ENCODE assay signal across 8 mouse cellular contexts in genomic region chr14:105815827-105816226, GRCm38 (mm10).
DNase-seq lines count a peak whose midpoint lies in the region; ATAC-seq and TF ChIP-seq lines count a peak whose summit lies in the region.

No protein-coding gene starts in this region.

- H3K9me3 ChIP-seq in hindbrain, embryonic 13.5 days, result no peaks in the 10 kb centered on the region
- no peaks in the 10 kb centered on the region for H3K9me3 ChIP-seq in limb, embryonic 15.5 days
- H3K9me3 ChIP-seq in neural tube, embryonic 15.5 days (replicated peaks), result no peaks in the 10 kb centered on the region

- H3K27ac ChIP-seq in bone marrow macrophage, adult 2 months (ENCODE audit: insufficient read depth, low read depth, low read length), result no peak overlapping the region
- no peak overlapping the region for H3K27ac ChIP-seq in hindbrain, embryonic 13.5 days
- H3K27ac ChIP-seq in limb, embryonic 15.5 days, result no peak overlapping the region
- no peak overlapping the region for H3K27ac ChIP-seq in neural tube, embryonic 15.5 days (replicated peaks)

- no peak overlapping the region for H3K9ac ChIP-seq in hindbrain, embryonic 13.5 days
- H3K9ac ChIP-seq in limb, embryonic 15.5 days, result no peak overlapping the region
- peak overlapping the region; percentile 34; the same call in 1 of the 2 replicates for H3K9ac ChIP-seq in neural tube, embryonic 15.5 days (replicated peaks)

- peak overlapping the region; percentile 51 for H3K4me2 ChIP-seq in hindbrain, embryonic 13.5 days
- H3K4me2 ChIP-seq in limb, embryonic 15.5 days, result peak overlapping the region; percentile 44
- H3K4me2 ChIP-seq in neural tube, embryonic 15.5 days, result peak overlapping the region; percentile 59

- ATAC-seq in hindbrain, embryonic 13.5 days (ENCODE audit: low FRiP score), result no peak
- ATAC-seq in limb, embryonic 15.5 days (ENCODE audit: insufficient number of reproducible peaks, low FRiP score, low TSS enrichment, low read depth), result no peak
- no peak for ATAC-seq in neural tube, embryonic 15.5 days (ENCODE audit: low FRiP score)

- peaks cover 13% of the 10 kb centered on the region for H3K4me1 ChIP-seq in bone marrow macrophage, adult 2 months (ENCODE audit: control insufficient read depth, insufficient read depth, low read length)
- peaks cover 8% of the 10 kb centered on the region; the same call in 1 of the 2 replicates for H3K4me1 ChIP-seq in hindbrain, embryonic 13.5 days (replicated peaks)
- peaks cover 9% of the 10 kb centered on the region for H3K4me1 ChIP-seq in limb, embryonic 15.5 days
- peaks cover 9% of the 10 kb centered on the region; the same call in 1 of the 2 replicates for H3K4me1 ChIP-seq in neural tube, embryonic 15.5 days

- no peak for TF ChIP-seq CTCF in bone marrow macrophage, adult 2 months (IDR thresholded peaks at IDR 0.05; ENCODE audit: low read depth, low read length)

- WGBS in hindbrain, embryonic 13.5 days, result 16% methylated on average over 6 of the region's 6 CpGs
- whole genome bisulfite sequencing in limb, embryonic 15.5 days, result 10% methylated on average over 6 of the region's 6 CpGs
- 10% methylated on average over 6 of the region's 6 CpGs for WGBS in neural tube, embryonic 15.5 days

- TF ChIP-seq POLR2A in bone marrow macrophage, adult 2 months (IDR thresholded peaks at IDR 0.05; ENCODE audit: borderline replicate concordance, low read depth, low read length), result no peak

- no peaks in the 10 kb centered on the region for H3K27me3 ChIP-seq in hindbrain, embryonic 13.5 days
- H3K27me3 ChIP-seq in limb, embryonic 15.5 days, result no peaks in the 10 kb centered on the region
- H3K27me3 ChIP-seq in neural tube, embryonic 15.5 days (replicated peaks), result no peaks in the 10 kb centered on the region; the same call in 1 of the 2 replicates

- no peaks in the 10 kb centered on the region for H3K36me3 ChIP-seq in hindbrain, embryonic 13.5 days
- no peaks in the 10 kb centered on the region for H3K36me3 ChIP-seq in limb, embryonic 15.5 days
- H3K36me3 ChIP-seq in neural tube, embryonic 15.5 days, result no peaks in the 10 kb centered on the region

- H3K4me3 ChIP-seq in bone marrow macrophage, adult 2 months (ENCODE audit: insufficient read depth, low read length), result peak overlapping the region; percentile 39; the same call in 1 of the 2 replicates
- peak overlapping the region; percentile 28 for H3K4me3 ChIP-seq in hindbrain, embryonic 13.5 days
- H3K4me3 ChIP-seq in limb, embryonic 15.5 days, result peak overlapping the region; percentile 23
- peak overlapping the region; percentile 32 for H3K4me3 ChIP-seq in neural tube, embryonic 15.5 days (replicated peaks)

- peak; percentile 34 for DNase-seq in adrenal gland, postnatal 10 days
- no peak for DNase-seq in adrenal gland, adult 18-20 months (ENCODE audit: low spot score in 2 of 2)
- DNase-seq in spleen, adult 12 weeks (ENCODE audit: low spot score), result no peak
- DNase-seq in right cerebral cortex, postnatal 25 days, result no peak
